Mouse (Mus musculus): ENCODE data around the gene Vmn1r56. TPM values are rescaled to one million over a fixed set of nuclear protein-coding genes. Genes with fewer than 3 reads are reported as not detected.
"Not testable (repeated sequence)": the region's sequence is repeated elsewhere in the genome, so short reads cannot be mapped to it uniquely, and the experiment has no call there.

Vmn1r56 gene
- total RNA-seq (2021), result not detected
- long read RNA-seq, experiment 1, result 0 reads
- long read RNA-seq, experiment 2, result 0 reads

GRCm38 (mm10) chr7:5196647-5197046, at the start of gene Vmn1r56:
Gene Vmn1r56, minus strand, starts transcription at chr7:5196747.
- not testable (repeated sequence) for DNase-seq

GRCm38 (mm10) chr7:5218193-5218592, 21.6 kb upstream of the Vmn1r56 start, which contains the start of gene Vmn1r57:
Gene Vmn1r57, plus strand, starts transcription at chr7:5218493.
- DNase-seq, result not testable (repeated sequence)

GRCm38 (mm10) chr7:5149570-5149969, 47.0 kb downstream of the Vmn1r56 start, which contains the start of gene Vmn1r55:
Gene Vmn1r55, minus strand, starts transcription at chr7:5149670.
- DNase-seq, result not testable (repeated sequence)

Other genes starting within 250 kb of the Vmn1r56 start
- gene Sbk2, start 232.3 kb downstream of the Vmn1r56 start, total RNA-seq (2021), result 10 to 100 TPM; 25.9 to 30.0 TPM
- gene Sbk3, start 225.6 kb downstream of the Vmn1r56 start, total RNA-seq (2021), result 10 to 100 TPM; 37.3 to 39.0 TPM
- 10 to 100 TPM; 11.0 to 12.6 TPM for gene Zfp579, start 200.6 kb downstream of the Vmn1r56 start, total RNA-seq (2021)
- gene Zfp524, start 182.3 kb downstream of the Vmn1r56 start, total RNA-seq (2021), result 10 to 100 TPM in 1 of 2 experiments, 1 to 10 TPM in 1; 9.2 to 11.8 TPM
- gene Fiz1, start 182.1 kb downstream of the Vmn1r56 start, total RNA-seq (2021), result 10 to 100 TPM; 16.2 to 17.0 TPM
- not detected for gene Gm44973, start 181.3 kb downstream of the Vmn1r56 start, total RNA-seq (2021)
- 10 to 100 TPM; 11.5 to 14.0 TPM for gene Zfp865, start 176.4 kb downstream of the Vmn1r56 start, total RNA-seq (2021)
- gene Ccdc106, start 176.2 kb downstream of the Vmn1r56 start, total RNA-seq (2021), result under 1 TPM in 1 of 2 experiments, not detected in 1; 0.20 TPM
- gene 4632433K11Rik, start 162.6 kb downstream of the Vmn1r56 start, total RNA-seq (2021), result not detected
- gene Zfp784, start 158.3 kb downstream of the Vmn1r56 start, total RNA-seq (2021), result 1 to 10 TPM; 5.1 to 5.5 TPM
- 1 to 10 TPM; 4.2 TPM for gene Zfp580, start 145.2 kb downstream of the Vmn1r56 start, total RNA-seq (2021)
- gene U2af2, start 134.6 kb downstream of the Vmn1r56 start, total RNA-seq (2021), result 10 to 100 TPM; 67.1 to 68.1 TPM
- 100 to 1,000 TPM; 183 to 191 TPM for gene Epn1, start 116.5 kb downstream of the Vmn1r56 start, total RNA-seq (2021)
- not detected for gene Rfpl4, start 79.8 kb downstream of the Vmn1r56 start, total RNA-seq (2021)
- gene Rasl2-9, start 70.8 kb downstream of the Vmn1r56 start, total RNA-seq (2021), result 1 to 10 TPM; 7.5 to 8.3 TPM
- not detected for gene Vmn1r55, start 47.1 kb downstream of the Vmn1r56 start, total RNA-seq (2021)
- not detected for gene Vmn1r57, start 21.7 kb upstream of the Vmn1r56 start, total RNA-seq (2021)
- gene Gm5065, start 153.8 kb upstream of the Vmn1r56 start, total RNA-seq (2021), result not detected
- not detected for gene Nlrp2, start 154.3 kb upstream of the Vmn1r56 start, total RNA-seq (2021)
- not detected for gene Vmn1r58, start 216.6 kb upstream of the Vmn1r56 start, total RNA-seq (2021)